Mouse (Mus musculus) left cerebral cortex, postnatal 10 days (tissue): ENCODE measurements around the gene Rpp14. TPM values are rescaled to one million over a fixed set of nuclear protein-coding genes. Genes with fewer than 3 reads are reported as not detected.

ENCODE experiments used
- total RNA-seq, 2 experiments: library from RNA; stranded (reverse); gene quantifications; 2 replicates each; pipeline ENCODE4 v1.2.3; 2021

Gene Rpp14
- total RNA-seq, 2 experiments from 2014 or later = 22.2 to 28.3 TPM

Other genes starting within 250 kb of the Rpp14 start
- gene Gm45521, start 123.1 kb upstream of the Rpp14 start, total RNA-seq = under 1 TPM in 1 of 2 experiments, not detected in 1; 0.57 TPM
- gene Dnase1l3, start 85.8 kb upstream of the Rpp14 start, total RNA-seq = not detected
- gene Abhd6, start 77.5 kb upstream of the Rpp14 start, total RNA-seq = 10 to 100 TPM; 51.8 to 52.3 TPM
- 10 to 100 TPM; 27.4 to 29.6 TPM for gene Pxk, start 17.8 kb downstream of the Rpp14 start, total RNA-seq
- 100 to 1,000 TPM; 172 to 184 TPM for gene Pdhb, start 92.7 kb downstream of the Rpp14 start, total RNA-seq
- 10 to 100 TPM; 27.9 to 30.0 TPM for gene Kctd6, start 133.8 kb downstream of the Rpp14 start, total RNA-seq
- gene Acox2, start 179.0 kb downstream of the Rpp14 start, total RNA-seq = under 1 TPM in 1 of 2 experiments, not detected in 1; 0.61 TPM
- 10 to 100 TPM; 27.7 to 82.3 TPM for gene Fam107a, start 237.7 kb downstream of the Rpp14 start, total RNA-seq